Mouse (Mus musculus) brain, embryonic 14.5 days (tissue): ENCODE data around the gene Crabp2.

Experiments
- CTCF ChIP-seq: fragments of 200-500 bp; IDR thresholded peaks from 2 replicates; pipeline ENCODE4 v1.5.1; 2012; ENCODE audit warnings: inconsistent platforms, mild to moderate bottlenecking, moderate library complexity, borderline replicate concordance; ENCODE audit not compliant: insufficient read depth, insufficient read length; ENCODE audit errors: extremely low read depth
- POLR2A ChIP-seq: fragments of 200-500 bp; IDR thresholded peaks from 2 replicates; pipeline ENCODE4 v1.6.1; 2012; ENCODE audit warnings: mild to moderate bottlenecking, inconsistent platforms, borderline replicate concordance; ENCODE audit not compliant: poor library complexity, insufficient read depth, insufficient read length, severe bottlenecking; ENCODE audit errors: extremely low read depth

DNA sequence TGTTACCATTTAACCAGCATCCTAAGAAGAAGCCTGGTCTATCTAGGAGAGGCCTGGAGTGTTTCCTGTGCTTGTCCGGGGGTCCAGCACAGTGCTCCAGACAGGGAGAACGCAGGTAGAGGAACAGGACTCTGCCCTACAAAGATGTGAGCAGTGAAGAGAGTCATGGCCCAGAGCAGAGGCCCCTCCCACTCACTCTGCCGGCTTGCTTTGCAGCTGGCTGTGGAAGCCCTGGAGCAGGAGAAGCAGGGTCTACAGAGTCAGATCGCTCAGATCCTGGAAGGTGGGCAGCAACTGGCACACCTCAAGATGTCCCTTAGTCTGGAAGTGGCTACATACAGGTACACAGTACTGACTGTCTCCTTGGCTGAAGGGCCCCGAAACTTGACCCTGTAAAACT, 24.3 kb downstream of the Crabp2 start:
- no peak for TF ChIP-seq POLR2A
- no peak for TF ChIP-seq CTCF
